Mouse (Mus musculus) liver, adult (tissue): ENCODE measurements around the gene Oscp1.

Experiments used
- GATA4 ChIP-seq: IDR thresholded peaks from 2 replicates; pipeline ENCODE4 v1.6.1; 2014; ENCODE audit warnings: mild to moderate bottlenecking, low read length; ENCODE audit not compliant: insufficient replicate concordance

Gene Oscp1

GRCm38 (mm10) chr4:126058134-126058996 is at the start of gene Oscp1:
Oscp1 (plus strand) TSS chr4:126058565.
- no peak for TF ChIP-seq GATA4

GRCm38 (mm10) chr4:126017676-126018332 is 40.6 kb upstream of the Oscp1 start:
- no peak for TF ChIP-seq GATA4

- no peak for TF ChIP-seq GATA4
Measured at GRCm38 (mm10) chr4:126018966-126019538, 39.3 kb upstream of the Oscp1 start.

GRCm38 (mm10) chr4:126024303-126024900 is 34.0 kb upstream of the Oscp1 start, which contains the start of gene Csf3r:
Csf3r (plus strand) TSS chr4:126024550.
- no peak for TF ChIP-seq GATA4

GRCm38 (mm10) chr4:126025801-126026200 is 32.6 kb upstream of the Oscp1 start:
- no peak for TF ChIP-seq GATA4

- no peak for TF ChIP-seq GATA4
Measured at GRCm38 (mm10) chr4:126027980-126028379, 30.4 kb upstream of the Oscp1 start.

GRCm38 (mm10) chr4:126029042-126029441 is 29.3 kb upstream of the Oscp1 start:
- TF ChIP-seq GATA4: no peak

GRCm38 (mm10) chr4:126030705-126031104 is 27.7 kb upstream of the Oscp1 start:
- TF ChIP-seq GATA4: no peak

- TF ChIP-seq GATA4: no peak
Measured at GRCm38 (mm10) chr4:126035413-126035812, 23.0 kb upstream of the Oscp1 start.

- no peak; the same call in 1 of the 2 replicates for TF ChIP-seq GATA4
Measured at GRCm38 (mm10) chr4:126046851-126047585, 11.3 kb upstream of the Oscp1 start, which contains the start of gene Mrps15. Mrps15 (plus strand) TSS chr4:126046925.

- no peak for TF ChIP-seq GATA4
Measured at GRCm38 (mm10) chr4:126051617-126052016, 6.7 kb upstream of the Oscp1 start.

- TF ChIP-seq GATA4: no peak
Measured at GRCm38 (mm10) chr4:126057207-126058133, 895 bp upstream of the Oscp1 start.

GRCm38 (mm10) chr4:126058997-126059362 is 615 bp downstream of the Oscp1 start:
- no peak for TF ChIP-seq GATA4

GRCm38 (mm10) chr4:126062856-126063255 is 4.5 kb downstream of the Oscp1 start:
- TF ChIP-seq GATA4: no peak
